Mouse (Mus musculus): ENCODE measurements at regions not wholly inside any gene's neighbourhood (a gene's known extent, or its start where the extent isn't known, plus 50 kb on each side); places are given as distances from the start of the nearest gene placed in this dataset.
"Not testable (repeated sequence)": the region's sequence is repeated elsewhere in the genome, so short reads cannot be mapped to it uniquely, and the experiment has no call there.

DNA sequence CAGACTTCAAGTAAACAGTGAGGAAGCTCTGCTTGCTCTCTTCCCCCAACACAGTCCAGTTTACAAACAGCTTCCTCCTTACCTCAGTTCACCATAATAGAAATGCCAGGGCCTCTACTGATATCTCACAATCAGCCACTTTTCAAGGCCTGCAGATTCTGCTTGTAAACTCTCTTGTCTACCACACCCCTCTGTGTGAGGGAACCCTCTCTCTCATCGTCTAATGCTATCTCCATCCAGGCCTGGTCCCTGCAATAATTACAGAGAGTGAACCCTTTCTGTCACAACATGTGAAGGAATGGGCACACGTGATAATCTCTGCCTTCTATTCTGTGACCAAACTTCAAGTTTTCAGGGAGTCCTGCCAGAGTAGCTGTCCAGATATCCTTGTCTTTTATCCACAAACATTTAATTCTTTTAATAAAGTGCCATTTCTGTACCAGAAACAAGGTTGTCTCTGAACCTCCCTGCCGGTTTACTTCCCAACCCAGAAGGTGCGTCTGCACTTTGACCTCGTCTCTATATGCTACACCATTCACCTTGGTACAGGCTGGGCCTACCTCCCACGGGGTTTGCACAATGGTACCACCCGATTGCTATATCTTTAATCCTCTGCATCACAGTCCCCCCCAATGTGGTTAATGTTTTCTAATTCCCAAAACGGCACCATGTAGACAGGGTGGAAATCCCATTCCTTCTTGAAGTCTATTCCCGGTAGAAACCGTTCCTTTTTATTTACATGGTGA lies 219.6 kb downstream of the Samd9l start:
- TF ChIP-seq CTCF (IDR thresholded peaks at IDR 0.05; ENCODE audit: control insufficient read depth, insufficient read depth, insufficient replicate concordance, low read depth, low read length); POLR2A (IDR thresholded peaks at IDR 0.05; ENCODE audit: control insufficient read depth, low read depth, low read length): not testable (repeated sequence)
